In the genomic region with DNA sequence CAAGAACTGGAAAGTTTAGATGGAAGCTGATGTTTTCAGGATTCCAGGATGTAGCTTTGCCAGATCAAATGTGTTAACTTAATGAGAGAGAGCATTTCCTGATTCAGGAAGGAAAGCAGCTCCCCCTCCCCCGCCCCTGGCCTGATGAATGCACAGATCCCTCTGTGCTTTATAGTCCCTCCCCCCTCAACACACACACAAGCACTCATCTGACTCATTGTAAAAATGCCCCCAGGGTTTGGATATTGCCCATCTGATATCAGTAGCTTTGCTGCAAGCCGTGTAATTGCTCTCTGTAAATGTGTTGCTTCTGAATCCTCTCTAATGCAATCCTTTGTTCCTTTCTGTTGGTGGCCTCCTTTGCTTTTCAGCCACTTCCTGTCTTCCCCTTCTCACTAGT, we compare ENCODE assay signal across 9 mouse cellular contexts.
DNase-seq lines count a peak whose midpoint lies in the region; ATAC-seq and TF ChIP-seq lines count a peak whose summit lies in the region.
"Had no signal": no experiment of that assay in that cellular context is flagged by ENCODE, and none has a peak within 500 bp of the region (broad histone marks: within the 10 kb centered on the region; RNA-seq: fewer than 3 reads in every experiment).

No protein-coding gene starts in this region.

- 55% methylated on average over 2 of the region's 2 CpGs for WGBS in kidney, embryonic 15.5 days
- 57% methylated on average over 2 of the region's 2 CpGs for WGBS in kidney, adult 2 months
- WGBS in embryonic facial prominence, embryonic 11.5 days: 35% methylated on average over 2 of the region's 2 CpGs
- WGBS in hindbrain, embryonic 16.5 days: 39% methylated on average over 2 of the region's 2 CpGs
- 26% methylated on average over 2 of the region's 2 CpGs for WGBS in neural tube, embryonic 13.5 days

- H3K4me1 ChIP-seq in kidney, embryonic 15.5 days: peaks cover 6% of the 10 kb centered on the region; the same call in 1 of the 2 replicates
- no peaks in the 10 kb centered on the region for H3K4me1 ChIP-seq in kidney, adult 2 months (ENCODE audit: control insufficient read depth, insufficient read depth, low read length)
- no peaks in the 10 kb centered on the region for H3K4me1 ChIP-seq in embryonic facial prominence, embryonic 11.5 days (ENCODE audit: control insufficient read depth, insufficient read depth, low read length)
- H3K4me1 ChIP-seq in hindbrain, embryonic 16.5 days (ENCODE audit: control insufficient read depth, insufficient read depth, low read depth, low read length): no peaks in the 10 kb centered on the region
- H3K4me1 ChIP-seq in neural tube, embryonic 13.5 days (replicated peaks): peaks cover 9% of the 10 kb centered on the region

- no peak overlapping the region for H3K4me2 ChIP-seq in kidney, embryonic 15.5 days
- no peak overlapping the region for H3K4me2 ChIP-seq in embryonic facial prominence, embryonic 11.5 days (ENCODE audit: low read depth, low read length)
- H3K4me2 ChIP-seq in hindbrain, embryonic 16.5 days (ENCODE audit: low read length): no peak overlapping the region
- H3K4me2 ChIP-seq in neural tube, embryonic 13.5 days: no peak overlapping the region
- H3K4me2 ChIP-seq: heart, embryonic 12.5 days had no signal

- H3K36me3 ChIP-seq in kidney, embryonic 15.5 days: no peaks in the 10 kb centered on the region
- H3K36me3 ChIP-seq in kidney, adult 2 months (ENCODE audit: control insufficient read depth, insufficient read depth, low read length): no peaks in the 10 kb centered on the region
- no peaks in the 10 kb centered on the region for H3K36me3 ChIP-seq in embryonic facial prominence, embryonic 11.5 days (replicated peaks; ENCODE audit: control insufficient read depth, insufficient read depth, low read depth, low read length)
- H3K36me3 ChIP-seq in hindbrain, embryonic 16.5 days (ENCODE audit: control insufficient read depth, insufficient read depth, low read length): no peaks in the 10 kb centered on the region
- no peaks in the 10 kb centered on the region for H3K36me3 ChIP-seq in neural tube, embryonic 13.5 days
- H3K36me3 ChIP-seq: heart, embryonic 12.5 days had no signal

- H3K9ac ChIP-seq in kidney, embryonic 15.5 days: no peak overlapping the region
- no peak overlapping the region for H3K9ac ChIP-seq in embryonic facial prominence, embryonic 11.5 days (replicated peaks; ENCODE audit: low read length)
- H3K9ac ChIP-seq in hindbrain, embryonic 16.5 days (ENCODE audit: low read depth, low read length): no peak overlapping the region
- no peak overlapping the region for H3K9ac ChIP-seq in neural tube, embryonic 13.5 days
- H3K9ac ChIP-seq: heart, embryonic 12.5 days had no signal

- no peak for TF ChIP-seq CTCF in kidney, adult 2 months (conservative IDR thresholded peaks at IDR 0.05; ENCODE audit: insufficient read depth, insufficient read length, low read depth, low read length)

- H3K4me3 ChIP-seq in kidney, embryonic 15.5 days (replicated peaks): no peak overlapping the region
- no peak overlapping the region for H3K4me3 ChIP-seq in kidney, adult 2 months (ENCODE audit: insufficient read depth, low read depth, low read length)
- no peak overlapping the region for H3K4me3 ChIP-seq in embryonic facial prominence, embryonic 11.5 days (ENCODE audit: low read depth, low read length)
- no peak overlapping the region for H3K4me3 ChIP-seq in hindbrain, embryonic 16.5 days (ENCODE audit: low read length)
- H3K4me3 ChIP-seq in neural tube, embryonic 13.5 days: no peak overlapping the region
- H3K4me3 ChIP-seq: heart, embryonic 12.5 days had no signal

- no peak overlapping the region for H3K27ac ChIP-seq in kidney, embryonic 15.5 days
- no peak overlapping the region for H3K27ac ChIP-seq in kidney, adult 2 months (ENCODE audit: insufficient read depth, low read depth, low read length)
- H3K27ac ChIP-seq in embryonic facial prominence, embryonic 11.5 days (replicated peaks; ENCODE audit: low read depth, low read length): no peak overlapping the region
- H3K27ac ChIP-seq in hindbrain, embryonic 16.5 days (ENCODE audit: low read depth, low read length): no peak overlapping the region
- H3K27ac ChIP-seq in neural tube, embryonic 13.5 days (replicated peaks): peak overlapping the region; percentile 55; the same call in 1 of the 2 replicates

- no peaks in the 10 kb centered on the region for H3K27me3 ChIP-seq in kidney, embryonic 15.5 days
- no peaks in the 10 kb centered on the region for H3K27me3 ChIP-seq in kidney, adult 2 months (replicated peaks; ENCODE audit: control insufficient read depth, insufficient read depth, low read length)
- no peaks in the 10 kb centered on the region for H3K27me3 ChIP-seq in embryonic facial prominence, embryonic 11.5 days (ENCODE audit: control insufficient read depth, insufficient read depth, low read length)
- no peaks in the 10 kb centered on the region for H3K27me3 ChIP-seq in hindbrain, embryonic 16.5 days (replicated peaks; ENCODE audit: control insufficient read depth, insufficient read depth, low read length)
- H3K27me3 ChIP-seq in neural tube, embryonic 13.5 days: no peaks in the 10 kb centered on the region
- H3K27me3 ChIP-seq: heart, embryonic 12.5 days had no signal

- no peak for TF ChIP-seq POLR2A in kidney, adult 2 months (IDR thresholded peaks at IDR 0.05; ENCODE audit: low read depth, low read length)

- ATAC-seq in kidney, embryonic 15.5 days (replicated peaks; ENCODE audit: low FRiP score): peak; percentile 54
- no peak for ATAC-seq in embryonic facial prominence, embryonic 11.5 days (replicated peaks; ENCODE audit: insufficient number of reproducible peaks, low FRiP score, low TSS enrichment, low read depth)
- ATAC-seq in hindbrain, embryonic 16.5 days: peak; percentile 42; the same call in 1 of the 2 replicates
- peak; percentile 91 for ATAC-seq in neural tube, embryonic 13.5 days (ENCODE audit: low read depth)

- DNase-seq in kidney, adult 2 months: no peak
- peak; percentile 42 for DNase-seq in embryonic facial prominence, embryonic 11.5 days (ENCODE audit: low spot score)
- DNase-seq in lung, postnatal 10 days: no peak
- DNase-seq in gastrocnemius, postnatal 25 days: no peak
- DNase-seq in layer of hippocampus, postnatal 10 days (ENCODE audit: low spot score in 2 of 2): no peak

- H3K9me3 ChIP-seq in kidney, embryonic 15.5 days (replicated peaks): no peaks in the 10 kb centered on the region
- H3K9me3 ChIP-seq in embryonic facial prominence, embryonic 11.5 days (replicated peaks; ENCODE audit: control insufficient read depth, low read length): no peaks in the 10 kb centered on the region
- no peaks in the 10 kb centered on the region for H3K9me3 ChIP-seq in hindbrain, embryonic 16.5 days (ENCODE audit: control insufficient read depth, low read length)
- H3K9me3 ChIP-seq in neural tube, embryonic 13.5 days: no peaks in the 10 kb centered on the region
- H3K9me3 ChIP-seq: heart, embryonic 12.5 days had no signal
